Mouse (Mus musculus): Measurements from ENCODE around the gene Tpcn1. TPM values are rescaled to one million over a fixed set of nuclear protein-coding genes. Genes with fewer than 3 reads are reported as not detected.

The Tpcn1 gene
- polyA plus RNA-seq (2012; rRNA removed), result 24.5 and 29.9 TPM in 2 replicates

GRCm38 (mm10) chr5:120588569-120589094 lies at the start of gene Tpcn1, which contains the start of gene Iqcd:
Tpcn1 (minus strand) TSS chr5:120588673.
Iqcd (plus strand) TSS chr5:120589016.

GRCm38 (mm10) chr5:120634131-120634530 lies 45.7 kb upstream of the Tpcn1 start, which contains the start of gene Cfap73:
Cfap73 (minus strand) TSS chr5:120634235.

GRCm38 (mm10) chr5:120612442-120612821 lies 24.0 kb upstream of the Tpcn1 start, which contains the start of the genes Rita1 and Ddx54:
Rita1 (minus strand) TSS chr5:120612589.
Ddx54 (plus strand) TSS chr5:120612739.

GRCm38 (mm10) chr5:120510982-120511642 lies 77.4 kb downstream of the Tpcn1 start, which contains the start of gene Slc8b1:
Slc8b1 (plus strand) TSS chr5:120511168.

GRCm38 (mm10) chr5:120503144-120503795 lies 85.2 kb downstream of the Tpcn1 start, which contains the start of gene Plbd2:
Plbd2 (minus strand) TSS chr5:120503625.

Other genes starting within 250 kb of the Tpcn1 start
- 10.9 and 18.8 TPM in 2 replicates for gene Lhx5, start 157.0 kb downstream of the Tpcn1 start, polyA plus RNA-seq (2012; rRNA removed)
- gene Sdsl, start 115.9 kb downstream of the Tpcn1 start, polyA plus RNA-seq (2012; rRNA removed), result 7.8 and 9.8 TPM in 2 replicates
- not detected in 2 replicates for gene Sds, start 112.1 kb downstream of the Tpcn1 start, polyA plus RNA-seq (2012; rRNA removed)
- gene Plbd2, start 85.0 kb downstream of the Tpcn1 start, polyA plus RNA-seq (2012; rRNA removed), result 15.2 and 21.3 TPM in 2 replicates
- 3.2 and 4.3 TPM in 2 replicates for gene Slc8b1, start 77.5 kb downstream of the Tpcn1 start, polyA plus RNA-seq (2012; rRNA removed)
- gene Iqcd, start 343 bp upstream of the Tpcn1 start, polyA plus RNA-seq (2012; rRNA removed), result 3.3 and 3.8 TPM in 2 replicates
- gene Rita1, start 23.9 kb upstream of the Tpcn1 start, polyA plus RNA-seq (2012; rRNA removed), result 36.8 and 37.2 TPM in 2 replicates
- gene Ddx54, start 24.1 kb upstream of the Tpcn1 start, polyA plus RNA-seq (2012; rRNA removed), result 40.7 and 41.7 TPM in 2 replicates
- gene Cfap73, start 45.6 kb upstream of the Tpcn1 start, polyA plus RNA-seq (2012; rRNA removed), result 0.29 and 0.38 TPM in 2 replicates
- gene Rasal1, start 60.1 kb upstream of the Tpcn1 start, polyA plus RNA-seq (2012; rRNA removed), result 1.3 TPM in 2 replicates
- gene Dtx1, start 123.3 kb upstream of the Tpcn1 start, polyA plus RNA-seq (2012; rRNA removed), result 83.9 and 93.6 TPM in 2 replicates
- 1.6 and 2.0 TPM in 2 replicates for gene Oas2, start 161.2 kb upstream of the Tpcn1 start, polyA plus RNA-seq (2012; rRNA removed)
- 0.42 and 0.86 TPM in 2 replicates for gene Oas3, start 189.0 kb upstream of the Tpcn1 start, polyA plus RNA-seq (2012; rRNA removed)
- gene Oas1e, start 206.9 kb upstream of the Tpcn1 start, polyA plus RNA-seq (2012; rRNA removed), result 0.02 and 0.05 TPM in 2 replicates
- 0.41 and 0.91 TPM in 2 replicates for gene Oas1c, start 223.8 kb upstream of the Tpcn1 start, polyA plus RNA-seq (2012; rRNA removed)